Mouse (Mus musculus): Measurements from ENCODE around the gene Gcnt1. TPM values are rescaled to one million over a fixed set of nuclear protein-coding genes. Genes with fewer than 3 reads are reported as not detected.
A peak's percentile ranks its signal among the peaks of the same experiment; 100 is the strongest.

Gcnt1 gene
- 1 to 10 TPM; 3.4 to 7.7 (median 4.9) TPM for total RNA-seq (2022)

DNA sequence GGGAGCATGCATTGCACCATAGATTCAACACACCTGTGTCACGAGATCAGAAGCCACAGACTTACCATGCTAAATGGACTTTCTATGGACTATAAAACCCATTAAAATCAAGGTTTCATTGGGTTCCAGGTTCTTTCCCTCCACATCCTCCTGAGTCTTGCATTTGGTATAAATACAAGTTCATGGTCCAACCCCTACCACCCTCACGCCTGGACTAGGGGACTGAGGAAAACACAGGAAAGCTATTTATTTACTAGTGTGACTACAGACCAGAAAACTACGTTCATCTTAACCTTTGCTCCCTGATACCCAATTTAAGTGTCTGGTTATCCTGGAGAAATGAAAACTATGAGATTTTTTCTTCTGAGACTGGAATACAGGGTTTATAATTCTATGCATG is at the start of gene Gcnt1:
Gcnt1 (minus strand) TSS at position 144 of the 400 bp plus-strand sequence.
- DNase-seq (ENCODE audit: low spot score in 2 of 2): no peak

GRCm38 (mm10) chr19:17417855-17418254 is 45.2 kb upstream of the Gcnt1 start:
- DNase-seq (ENCODE audit: low spot score in 2 of 2): no peak

DNA sequence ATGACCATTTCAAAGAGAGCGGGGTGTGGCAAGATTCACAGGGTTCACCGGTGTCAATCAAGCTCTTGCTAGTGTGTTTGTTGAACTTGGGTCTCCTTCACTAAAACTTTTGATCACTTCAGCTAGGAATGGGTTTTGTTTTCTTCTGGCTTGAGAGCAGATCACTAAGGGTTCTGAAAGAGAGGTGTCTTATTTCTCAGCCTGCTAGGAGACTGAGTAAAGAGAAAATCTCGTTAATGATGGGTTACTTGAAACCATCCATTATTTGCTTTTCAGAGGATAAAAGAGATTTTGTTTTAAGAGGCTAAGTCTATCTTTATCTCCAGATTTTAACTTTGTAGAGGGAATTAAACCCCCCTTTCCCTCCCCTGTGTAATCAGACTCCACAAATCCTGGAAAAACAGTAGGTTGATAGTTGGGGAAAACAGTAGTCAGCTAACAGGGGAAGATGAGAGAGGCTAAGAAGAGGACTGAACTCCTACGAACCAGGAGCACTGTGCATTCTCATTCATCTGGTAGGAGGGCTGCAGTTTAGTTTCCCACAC is 40.3 kb upstream of the Gcnt1 start:
- no peak for DNase-seq (ENCODE audit: low spot score in 2 of 2)

DNA sequence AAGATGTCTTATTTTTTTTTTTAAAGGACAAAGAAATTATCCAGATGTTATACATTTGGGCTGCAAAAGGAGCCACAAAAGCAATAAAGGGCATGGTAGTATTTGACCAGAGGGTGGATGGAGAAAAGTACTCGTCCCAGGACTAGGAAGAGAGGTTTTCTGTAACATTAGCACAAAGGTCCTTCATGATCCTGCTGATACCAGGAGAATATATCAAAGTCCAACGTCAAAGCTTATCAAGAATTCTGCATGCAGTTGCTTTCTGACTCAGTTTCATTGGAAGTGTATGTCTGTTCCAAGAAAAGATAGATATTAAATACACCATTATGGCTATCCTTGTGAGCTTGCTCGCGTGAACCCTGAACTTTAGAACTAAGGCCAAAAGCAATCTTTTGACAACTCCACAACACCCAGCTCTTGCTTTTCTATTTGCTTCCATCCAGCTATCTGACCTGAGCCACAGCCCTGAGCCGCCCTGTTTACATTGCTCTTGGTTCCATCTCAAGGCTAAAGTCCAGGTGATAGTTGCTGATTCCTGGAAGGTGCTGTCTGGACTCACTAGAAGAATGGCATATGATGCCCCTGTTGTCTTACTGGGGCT is 37.9 kb upstream of the Gcnt1 start:
- DNase-seq (ENCODE audit: low spot score in 2 of 2): no peak

DNA sequence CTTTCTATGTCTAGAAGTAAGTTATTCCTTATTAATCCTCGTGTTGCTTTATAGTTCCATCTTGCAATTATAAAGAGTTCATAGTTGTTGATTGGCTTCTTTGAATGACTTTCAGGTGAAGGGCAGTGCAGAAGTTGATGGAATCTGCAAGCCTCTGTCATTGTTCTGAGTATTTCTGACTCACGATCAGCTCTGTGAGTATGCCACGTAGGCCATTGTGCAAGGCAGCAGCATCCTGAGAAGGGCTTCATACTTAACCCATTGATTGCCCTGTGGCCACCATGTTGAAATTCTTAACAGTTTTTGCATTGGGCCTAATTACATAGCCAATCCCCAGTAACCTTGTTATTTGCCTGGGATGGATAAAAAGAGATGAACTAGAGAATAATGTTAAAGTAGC is 36.7 kb upstream of the Gcnt1 start:
- no peak for DNase-seq (ENCODE audit: low spot score in 2 of 2)

- no peak for DNase-seq (ENCODE audit: low spot score in 2 of 2)
Observed at GRCm38 (mm10) chr19:17408591-17408990, 35.9 kb upstream of the Gcnt1 start.

DNA sequence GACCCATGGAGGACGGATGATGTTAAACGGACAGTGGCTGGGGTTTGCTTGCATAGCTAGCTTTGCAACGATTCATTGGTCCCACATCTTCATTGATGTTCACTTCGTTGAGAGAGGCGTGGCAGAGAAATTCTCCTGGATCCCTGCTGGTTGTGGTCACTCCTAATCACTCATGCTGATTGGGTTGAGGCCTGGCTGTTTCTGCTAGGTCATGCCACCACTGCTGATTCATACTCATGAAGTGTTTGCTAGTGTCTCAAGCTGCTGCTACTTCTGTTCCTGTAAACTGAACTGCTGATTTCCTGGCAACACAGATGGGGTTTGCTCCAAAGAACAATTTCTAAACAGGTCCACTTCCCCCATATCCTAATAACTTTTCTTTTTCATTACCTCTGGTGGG is 34.2 kb upstream of the Gcnt1 start:
- DNase-seq (ENCODE audit: low spot score in 2 of 2): no peak

DNA sequence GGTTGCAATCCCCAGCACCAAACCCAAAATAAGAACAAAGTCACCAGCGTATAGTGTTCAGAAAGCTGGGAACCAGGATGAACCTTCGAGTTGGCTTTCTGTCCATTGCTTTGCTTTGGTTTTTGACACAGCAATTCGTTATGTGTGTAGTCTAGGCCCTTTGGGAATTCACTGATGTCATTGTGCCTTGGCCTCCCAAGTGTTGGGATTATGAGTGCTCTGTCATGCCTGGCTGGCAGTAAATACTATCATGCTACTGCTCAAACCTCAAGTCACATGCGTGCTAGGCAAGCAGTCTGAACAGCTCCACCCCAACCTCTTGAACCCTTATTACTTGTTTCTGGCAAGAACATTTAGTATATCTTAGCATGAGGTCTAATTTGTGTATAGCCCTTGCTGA is 30.5 kb upstream of the Gcnt1 start:
- no peak for DNase-seq (ENCODE audit: low spot score in 2 of 2)

DNA sequence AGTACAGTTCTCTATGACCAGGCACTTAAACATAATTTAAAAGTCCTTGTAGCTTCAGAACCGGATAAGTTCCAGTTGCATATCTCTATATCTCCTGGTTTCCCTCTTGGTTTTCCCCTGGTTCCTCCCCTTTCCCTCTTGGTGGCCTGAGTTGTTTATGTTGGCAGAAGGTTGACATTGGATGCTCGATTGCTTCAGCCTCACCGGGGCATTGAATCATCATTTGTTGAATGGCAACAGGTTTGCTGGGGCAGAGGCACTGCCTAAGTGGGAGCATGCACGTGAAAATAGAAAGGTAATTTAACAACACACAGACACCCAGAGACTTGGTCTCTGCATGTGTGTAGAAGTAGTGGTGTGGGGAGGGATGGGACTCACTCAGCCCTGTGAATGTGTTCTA is 27.9 kb upstream of the Gcnt1 start:
- no peak for DNase-seq (ENCODE audit: low spot score in 2 of 2)

GRCm38 (mm10) chr19:17399965-17400364 is 27.3 kb upstream of the Gcnt1 start:
- DNase-seq (ENCODE audit: low spot score in 2 of 2): no peak

DNA sequence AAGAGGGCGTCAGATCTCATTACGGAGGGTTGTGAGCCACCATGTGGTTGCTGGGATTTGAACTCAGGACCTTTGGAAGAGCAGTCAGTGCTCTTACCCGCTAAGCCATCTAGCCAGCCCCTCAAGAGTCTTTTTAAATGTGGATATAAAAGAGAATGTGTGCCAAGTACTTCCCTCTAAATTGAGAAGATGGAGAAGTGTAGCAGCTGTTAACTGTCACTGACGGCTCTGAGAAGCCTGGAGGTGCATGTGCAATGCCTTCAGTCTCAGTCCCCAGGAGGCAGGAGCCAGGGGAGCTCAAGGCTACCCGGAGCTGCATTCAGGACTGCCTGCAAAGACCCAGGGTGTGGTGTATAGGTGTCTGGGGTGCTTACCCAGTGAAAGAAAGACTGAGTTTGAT is 25.3 kb upstream of the Gcnt1 start:
- DNase-seq (ENCODE audit: low spot score in 2 of 2): no peak

- no peak for DNase-seq (ENCODE audit: low spot score in 2 of 2)
Observed at GRCm38 (mm10) chr19:17396802-17397201, 24.2 kb upstream of the Gcnt1 start.

- peak; percentile 74 to 84 for DNase-seq (ENCODE audit: low spot score in 2 of 2)
Observed at GRCm38 (mm10) chr19:17393841-17394591, 21.4 kb upstream of the Gcnt1 start, which contains the start of gene Rfk. TSS of gene Rfk (plus strand) at chr19:17394043.

DNA sequence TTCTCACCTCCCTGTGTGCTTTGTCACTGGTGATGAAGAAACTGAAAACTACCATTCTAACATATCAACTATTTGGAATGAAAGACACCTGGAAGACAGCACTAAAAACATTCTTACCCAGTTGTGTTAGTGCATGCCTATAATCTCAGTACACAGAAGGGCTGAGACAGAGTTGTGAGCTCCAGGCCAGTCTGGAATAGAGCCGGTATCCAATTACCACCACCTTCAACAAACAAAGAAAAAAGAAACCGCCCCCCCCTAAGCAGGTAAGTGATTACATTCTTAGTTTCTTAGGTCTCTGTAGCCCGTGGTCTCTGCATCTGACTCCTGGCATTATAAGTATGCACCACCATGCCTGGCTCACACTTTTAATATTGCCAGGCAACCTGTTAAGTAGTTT is 20.2 kb upstream of the Gcnt1 start:
- DNase-seq (ENCODE audit: low spot score in 2 of 2): no peak

- peak in 1 of 2 experiments; percentile 14 for DNase-seq (ENCODE audit: low spot score in 2 of 2)
Observed at GRCm38 (mm10) chr19:17388404-17388803, 15.8 kb upstream of the Gcnt1 start.

DNA sequence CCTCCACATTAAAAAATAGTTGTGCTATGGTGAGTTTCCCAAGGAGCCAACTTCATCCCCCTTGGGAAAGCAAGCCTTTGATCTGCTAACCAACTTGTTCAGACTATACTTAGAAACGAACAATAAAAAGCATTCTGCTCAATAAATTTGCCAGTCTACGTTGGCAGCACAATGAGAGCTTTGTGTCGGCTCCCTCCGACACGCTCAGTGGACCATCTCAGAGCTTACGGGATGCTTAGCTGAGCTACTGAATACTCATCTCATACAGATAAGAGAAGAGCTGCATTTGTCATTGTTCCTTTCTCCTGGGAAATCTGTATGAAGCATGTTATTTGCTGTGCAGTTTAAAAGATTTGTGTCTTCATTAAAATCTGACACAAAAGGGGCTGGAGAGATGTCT is 13.8 kb upstream of the Gcnt1 start:
- no peak for DNase-seq (ENCODE audit: low spot score in 2 of 2)

DNA sequence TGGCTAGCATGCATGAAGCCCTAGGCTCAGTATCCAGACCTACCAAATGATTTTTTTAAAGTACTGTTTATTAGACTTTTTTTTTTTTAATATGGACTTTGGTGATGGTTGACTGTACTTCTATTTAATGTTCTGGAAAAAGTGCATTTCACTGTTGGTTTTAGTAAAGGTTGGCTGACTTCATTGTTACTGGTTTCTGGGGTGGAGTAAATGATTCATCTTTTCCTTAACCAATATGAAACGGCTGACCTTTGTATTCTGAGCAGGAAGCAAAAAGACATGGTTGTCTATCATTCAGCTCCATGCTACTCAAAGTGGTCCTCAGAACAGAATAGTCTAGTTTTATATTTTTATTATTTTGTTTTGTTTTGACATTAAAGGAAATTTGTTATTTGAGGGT is 12.8 kb upstream of the Gcnt1 start:
- no peak for DNase-seq (ENCODE audit: low spot score in 2 of 2)

DNA sequence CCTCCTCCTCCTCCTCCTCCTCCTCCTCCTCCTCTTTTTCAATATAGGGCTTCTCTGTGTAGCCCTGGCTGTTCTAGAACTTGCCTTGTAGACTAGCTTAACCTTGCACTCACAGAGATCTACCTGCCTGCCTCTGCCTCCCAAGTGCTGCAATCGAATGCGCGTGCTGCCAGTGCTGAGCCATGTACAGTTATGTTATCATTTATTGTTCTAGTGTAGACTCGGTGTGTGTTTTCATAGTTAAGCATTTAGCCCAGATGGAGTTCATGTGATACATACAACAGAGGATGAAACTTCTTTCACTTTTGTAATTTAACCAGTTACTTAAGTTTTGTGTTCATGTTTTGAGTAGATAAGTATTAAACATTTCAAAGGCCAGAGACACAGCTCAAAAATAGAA is 12.4 kb upstream of the Gcnt1 start:
- DNase-seq (ENCODE audit: low spot score in 2 of 2): no peak

- no peak for DNase-seq (ENCODE audit: low spot score in 2 of 2)
Observed at GRCm38 (mm10) chr19:17382807-17383397, 10.3 kb upstream of the Gcnt1 start.

DNA sequence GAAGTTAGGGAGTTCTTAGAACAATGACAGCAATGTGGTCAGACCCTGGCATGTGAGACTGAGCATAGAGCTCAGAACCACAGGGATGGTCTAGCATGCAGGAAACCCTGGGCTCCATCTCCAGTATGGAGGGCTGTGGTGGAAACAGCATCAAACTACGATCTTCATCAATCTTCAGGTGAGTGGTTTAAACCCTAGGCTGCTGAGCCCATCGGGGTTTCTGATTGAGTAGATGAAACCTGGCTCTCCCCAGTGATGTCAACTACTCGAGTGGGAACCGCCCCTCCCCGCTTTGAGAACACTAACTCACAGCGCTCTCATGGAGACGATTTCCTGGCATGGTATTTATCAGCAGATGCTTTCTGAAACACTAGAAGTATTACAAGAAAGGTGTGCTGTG is 7.9 kb upstream of the Gcnt1 start:
- DNase-seq (ENCODE audit: low spot score in 2 of 2): no peak

DNA sequence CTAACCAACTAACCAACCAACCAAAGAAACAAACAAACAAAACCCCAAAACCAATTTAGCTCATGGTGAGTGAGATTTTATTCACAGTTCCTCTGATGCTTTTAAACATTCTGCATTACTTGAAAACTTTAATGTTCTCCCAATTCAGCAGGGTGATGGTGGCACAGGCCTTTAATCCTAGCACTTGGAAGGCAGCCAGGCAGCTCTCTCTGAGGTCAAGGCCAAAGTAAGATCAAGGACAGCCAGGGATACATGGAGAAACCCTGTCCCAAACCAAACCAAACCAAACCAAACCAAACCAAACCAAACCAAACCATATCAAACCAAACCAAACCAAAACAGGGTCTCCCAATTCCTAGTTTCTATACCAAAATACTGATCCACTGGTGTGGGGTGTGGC is 6.2 kb upstream of the Gcnt1 start:
- DNase-seq (ENCODE audit: low spot score in 2 of 2): no peak

DNA sequence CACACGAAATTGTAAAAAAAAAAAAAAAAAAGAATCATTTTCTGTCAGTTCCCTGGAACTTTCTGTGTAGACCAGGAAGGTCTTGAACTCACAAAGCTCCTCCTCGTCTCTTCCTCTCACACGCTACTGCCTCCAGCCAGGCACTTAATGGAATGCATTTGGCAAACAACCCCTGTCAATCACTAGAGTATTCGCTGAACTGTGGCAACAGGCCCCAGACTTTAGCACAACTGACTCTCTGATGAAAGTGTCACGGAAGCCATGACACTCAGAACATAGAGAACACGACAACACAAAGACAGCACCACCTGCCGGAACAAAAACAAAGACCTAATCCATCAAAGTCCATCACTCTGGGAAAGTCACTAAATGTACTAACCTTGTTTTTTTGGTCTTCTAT is 3.1 kb downstream of the Gcnt1 start:
- DNase-seq (ENCODE audit: low spot score in 2 of 2): no peak

DNA sequence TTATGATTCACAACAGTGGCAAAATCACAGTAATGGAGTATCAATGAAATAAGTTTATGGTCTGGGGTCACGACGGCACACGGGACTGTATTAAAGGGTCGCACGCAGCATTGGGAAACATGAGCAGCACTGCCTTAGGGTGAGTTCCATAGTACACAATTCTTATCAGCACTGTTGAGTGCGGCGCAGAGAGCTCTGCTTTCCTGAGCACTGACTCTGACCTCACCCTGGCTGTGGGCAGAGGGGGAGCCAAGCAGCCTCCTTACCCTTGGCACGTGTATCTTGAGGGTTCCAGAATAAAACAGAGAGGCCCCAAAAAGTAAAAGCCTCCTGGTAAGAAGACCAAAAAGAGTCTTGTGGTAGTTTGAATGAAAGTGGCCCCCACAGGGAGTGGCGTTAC is 4.1 kb downstream of the Gcnt1 start:
- DNase-seq (ENCODE audit: low spot score in 2 of 2): no peak

Measured in layer of hippocampus, adult 8-10 months (tissue).